Mouse (Mus musculus): ENCODE data around the gene Tpd52l2. TPM values are rescaled to one million over a fixed set of nuclear protein-coding genes. Genes with fewer than 3 reads are reported as not detected.

The Tpd52l2 gene
- polyA plus RNA-seq, 1 experiment from 2014 or later, result 175 TPM

- peak overlapping the region; percentile 98 for H3K4me2 ChIP-seq (replicated peaks; ENCODE audit: low read depth, low read length)
- no peaks in the 10 kb centered on the region for H3K27me3 ChIP-seq (ENCODE audit: control insufficient read depth, insufficient read depth, low read length)
- H3K4me3 ChIP-seq (ENCODE audit: low read depth, low read length), result peak overlapping the region; percentile 95
- H3K4me1 ChIP-seq (ENCODE audit: control insufficient read depth, insufficient read depth, low read length), result peaks cover 9% of the 10 kb centered on the region
- H3K27ac ChIP-seq (ENCODE audit: low read length), result peak overlapping the region; percentile 74; the same call in 1 of the 2 replicates
- ATAC-seq (ENCODE audit: insufficient number of reproducible peaks, insufficient read depth, low FRiP score, low read depth), result peak; percentile 60
- H3K9ac ChIP-seq (replicated peaks; ENCODE audit: low read depth, low read length), result peak overlapping the region; percentile 48
- no peaks in the 10 kb centered on the region for H3K36me3 ChIP-seq (ENCODE audit: control insufficient read depth, insufficient read depth, low read length)
- no peaks in the 10 kb centered on the region for H3K9me3 ChIP-seq (ENCODE audit: control insufficient read depth, low read depth, low read length)
- WGBS, result under 1% methylated on average over 70 of the region's 71 CpGs
Observed at GRCm38 (mm10) chr2:181459673-181460621, 37.0 kb upstream of the Tpd52l2 start.

GRCm38 (mm10) chr2:181461536-181462100, 35.3 kb upstream of the Tpd52l2 start:
- Histone ChIP-seq H3K4me1 (ENCODE audit: control insufficient read depth, insufficient read depth, low read length) (peaks cover 9% of the 10 kb centered on the region), H3K4me2 (replicated peaks; ENCODE audit: low read depth, low read length) (no peak overlapping the region), H3K9me3 (ENCODE audit: control insufficient read depth, low read depth, low read length) (no peaks in the 10 kb centered on the region), H3K27ac (ENCODE audit: low read length) (no peak overlapping the region), H3K27me3 (ENCODE audit: control insufficient read depth, insufficient read depth, low read length) (no peaks in the 10 kb centered on the region), H3K9ac (replicated peaks; ENCODE audit: low read depth, low read length) (no peak overlapping the region), H3K4me3 (ENCODE audit: low read depth, low read length) (no peak overlapping the region), H3K36me3 (ENCODE audit: control insufficient read depth, insufficient read depth, low read length) (no peaks in the 10 kb centered on the region)
- WGBS, result 91% methylated on average over 1 of the region's 1 CpGs
- ATAC-seq (ENCODE audit: insufficient number of reproducible peaks, insufficient read depth, low FRiP score, low read depth), result no peak

- H3K36me3 ChIP-seq (ENCODE audit: control insufficient read depth, insufficient read depth, low read length), result no peaks in the 10 kb centered on the region
- ATAC-seq (ENCODE audit: insufficient number of reproducible peaks, insufficient read depth, low FRiP score, low read depth), result no peak
- no peak overlapping the region for H3K4me3 ChIP-seq (ENCODE audit: low read depth, low read length)
- H3K9ac ChIP-seq (replicated peaks; ENCODE audit: low read depth, low read length), result no peak overlapping the region
- H3K9me3 ChIP-seq (ENCODE audit: control insufficient read depth, low read depth, low read length), result no peaks in the 10 kb centered on the region
- no peak overlapping the region for H3K27ac ChIP-seq (ENCODE audit: low read length)
- H3K4me1 ChIP-seq (ENCODE audit: control insufficient read depth, insufficient read depth, low read length), result peaks cover 9% of the 10 kb centered on the region
- WGBS, result 89% methylated on average over 1 of the region's 1 CpGs
- no peaks in the 10 kb centered on the region for H3K27me3 ChIP-seq (ENCODE audit: control insufficient read depth, insufficient read depth, low read length)
- H3K4me2 ChIP-seq (replicated peaks; ENCODE audit: low read depth, low read length), result no peak overlapping the region
Observed at GRCm38 (mm10) chr2:181462604-181463003, 34.3 kb upstream of the Tpd52l2 start.

- Histone ChIP-seq H3K4me2 (replicated peaks; ENCODE audit: low read depth, low read length) (no peak overlapping the region), H3K27ac (ENCODE audit: low read length) (no peak overlapping the region), H3K27me3 (ENCODE audit: control insufficient read depth, insufficient read depth, low read length) (no peaks in the 10 kb centered on the region), H3K36me3 (ENCODE audit: control insufficient read depth, insufficient read depth, low read length) (no peaks in the 10 kb centered on the region), H3K4me1 (ENCODE audit: control insufficient read depth, insufficient read depth, low read length) (peaks cover 5% of the 10 kb centered on the region), H3K9me3 (ENCODE audit: control insufficient read depth, low read depth, low read length) (no peaks in the 10 kb centered on the region), H3K4me3 (ENCODE audit: low read depth, low read length) (no peak overlapping the region), H3K9ac (replicated peaks; ENCODE audit: low read depth, low read length) (no peak overlapping the region)
- 38% methylated on average over 7 of the region's 7 CpGs for WGBS
- no peak for ATAC-seq (ENCODE audit: insufficient number of reproducible peaks, insufficient read depth, low FRiP score, low read depth)
Observed at GRCm38 (mm10) chr2:181463008-181463738, 33.8 kb upstream of the Tpd52l2 start.

- Histone ChIP-seq H3K9ac (replicated peaks; ENCODE audit: low read depth, low read length) (no peak overlapping the region), H3K36me3 (ENCODE audit: control insufficient read depth, insufficient read depth, low read length) (no peaks in the 10 kb centered on the region), H3K9me3 (ENCODE audit: control insufficient read depth, low read depth, low read length) (no peaks in the 10 kb centered on the region), H3K4me2 (replicated peaks; ENCODE audit: low read depth, low read length) (no peak overlapping the region), H3K27ac (ENCODE audit: low read length) (no peak overlapping the region), H3K4me3 (ENCODE audit: low read depth, low read length) (no peak overlapping the region), H3K4me1 (ENCODE audit: control insufficient read depth, insufficient read depth, low read length) (peaks cover 2% of the 10 kb centered on the region), H3K27me3 (ENCODE audit: control insufficient read depth, insufficient read depth, low read length) (no peaks in the 10 kb centered on the region)
- no peak for ATAC-seq (ENCODE audit: insufficient number of reproducible peaks, insufficient read depth, low FRiP score, low read depth)
- 55% methylated on average over 3 of the region's 3 CpGs for WGBS
Observed at GRCm38 (mm10) chr2:181465423-181465822, 31.5 kb upstream of the Tpd52l2 start.

GRCm38 (mm10) chr2:181470285-181470684, 26.7 kb upstream of the Tpd52l2 start:
- Histone ChIP-seq H3K36me3 (ENCODE audit: control insufficient read depth, insufficient read depth, low read length) (no peaks in the 10 kb centered on the region), H3K9ac (replicated peaks; ENCODE audit: low read depth, low read length) (no peak overlapping the region), H3K4me1 (ENCODE audit: control insufficient read depth, insufficient read depth, low read length) (0 out of 2 replicates have a peak, but pooled peaks cover 4% of the 10 kb centered on the region), H3K9me3 (ENCODE audit: control insufficient read depth, low read depth, low read length) (no peaks in the 10 kb centered on the region), H3K27me3 (ENCODE audit: control insufficient read depth, insufficient read depth, low read length) (no peaks in the 10 kb centered on the region), H3K4me2 (replicated peaks; ENCODE audit: low read depth, low read length) (no peak overlapping the region), H3K4me3 (ENCODE audit: low read depth, low read length) (no peak overlapping the region), H3K27ac (ENCODE audit: low read length) (no peak overlapping the region)
- 60% methylated on average over 2 of the region's 2 CpGs for WGBS
- no peak for ATAC-seq (ENCODE audit: insufficient number of reproducible peaks, insufficient read depth, low FRiP score, low read depth)

- WGBS, result 43% methylated on average over 5 of the region's 5 CpGs
- H3K4me2 ChIP-seq (replicated peaks; ENCODE audit: low read depth, low read length), result no peak overlapping the region
- no peak for ATAC-seq (ENCODE audit: insufficient number of reproducible peaks, insufficient read depth, low FRiP score, low read depth)
- 0 out of 2 replicates have a peak, but pooled peaks cover 4% of the 10 kb centered on the region for H3K4me1 ChIP-seq (ENCODE audit: control insufficient read depth, insufficient read depth, low read length)
- no peak overlapping the region for H3K9ac ChIP-seq (replicated peaks; ENCODE audit: low read depth, low read length)
- no peak overlapping the region for H3K27ac ChIP-seq (ENCODE audit: low read length)
- H3K27me3 ChIP-seq (ENCODE audit: control insufficient read depth, insufficient read depth, low read length), result no peaks in the 10 kb centered on the region
- H3K9me3 ChIP-seq (ENCODE audit: control insufficient read depth, low read depth, low read length), result no peaks in the 10 kb centered on the region
- no peaks in the 10 kb centered on the region for H3K36me3 ChIP-seq (ENCODE audit: control insufficient read depth, insufficient read depth, low read length)
- H3K4me3 ChIP-seq (ENCODE audit: low read depth, low read length), result no peak overlapping the region
Observed at GRCm38 (mm10) chr2:181471246-181471645, 25.7 kb upstream of the Tpd52l2 start.

- WGBS, result 67% methylated on average over 1 of the region's 1 CpGs
- Histone ChIP-seq H3K9me3 (ENCODE audit: control insufficient read depth, low read depth, low read length) (no peaks in the 10 kb centered on the region), H3K36me3 (ENCODE audit: control insufficient read depth, insufficient read depth, low read length) (no peaks in the 10 kb centered on the region), H3K27me3 (ENCODE audit: control insufficient read depth, insufficient read depth, low read length) (no peaks in the 10 kb centered on the region), H3K4me1 (ENCODE audit: control insufficient read depth, insufficient read depth, low read length) (0 out of 2 replicates have a peak, but pooled peaks cover 4% of the 10 kb centered on the region), H3K27ac (ENCODE audit: low read length) (no peak overlapping the region), H3K9ac (replicated peaks; ENCODE audit: low read depth, low read length) (no peak overlapping the region), H3K4me3 (ENCODE audit: low read depth, low read length) (no peak overlapping the region), H3K4me2 (replicated peaks; ENCODE audit: low read depth, low read length) (no peak overlapping the region)
- ATAC-seq (ENCODE audit: insufficient number of reproducible peaks, insufficient read depth, low FRiP score, low read depth), result no peak
Observed at GRCm38 (mm10) chr2:181472256-181472827, 24.6 kb upstream of the Tpd52l2 start.

Measured in stomach, embryonic 14.5 days (tissue).